Mouse (Mus musculus) cortical plate, adult 2 months (tissue): Measurements from ENCODE around the gene Fryl. TPM values are rescaled to one million over a fixed set of nuclear protein-coding genes. Genes with fewer than 3 reads are reported as not detected.

ENCODE experiments used
- H3K27ac ChIP-seq: fragments of 200-500 bp; 2 replicates; pipeline ENCODE4 v1.5.1; 2012; ENCODE audit warnings: low read length, control low read depth, inconsistent platforms; ENCODE audit not compliant: insufficient read depth
- H3K4me1 ChIP-seq: fragments of 200-500 bp; 2 replicates; pipeline ENCODE4 v1.6.1; 2011; ENCODE audit warnings: low read length; ENCODE audit not compliant: control insufficient read depth, insufficient read depth
- H3K4me3 ChIP-seq: fragments of 200-500 bp; 2 replicates; pipeline ENCODE4 v1.5.1; 2011; ENCODE audit warnings: mild to moderate bottlenecking, low read length, control low read depth; ENCODE audit not compliant: insufficient read depth
- CTCF ChIP-seq: fragments of 200-500 bp; IDR thresholded peaks from 2 replicates; pipeline ENCODE4 v1.5.1; 2011; ENCODE audit warnings: mild to moderate bottlenecking, control low read depth, low read length; ENCODE audit not compliant: insufficient read depth; ENCODE audit errors: extremely low read depth
- POLR2A ChIP-seq: fragments of 200-500 bp; IDR thresholded peaks from 2 replicates; pipeline ENCODE4 v1.6.1; 2011; ENCODE audit warnings: mild to moderate bottlenecking, low read length, control low read depth; ENCODE audit not compliant: insufficient read depth; ENCODE audit errors: extremely low read depth
- polyA plus RNA-seq: library from polyadenylated mRNA; depleted of rRNA; stranded (reverse); fragments of >200 nt; gene quantifications from 2 replicates; pipeline ENCODE4 v1.2.3, GENCODE M21; 2012

Gene Fryl
- polyA plus RNA-seq, 1 experiment: 50.3 TPM

DNA sequence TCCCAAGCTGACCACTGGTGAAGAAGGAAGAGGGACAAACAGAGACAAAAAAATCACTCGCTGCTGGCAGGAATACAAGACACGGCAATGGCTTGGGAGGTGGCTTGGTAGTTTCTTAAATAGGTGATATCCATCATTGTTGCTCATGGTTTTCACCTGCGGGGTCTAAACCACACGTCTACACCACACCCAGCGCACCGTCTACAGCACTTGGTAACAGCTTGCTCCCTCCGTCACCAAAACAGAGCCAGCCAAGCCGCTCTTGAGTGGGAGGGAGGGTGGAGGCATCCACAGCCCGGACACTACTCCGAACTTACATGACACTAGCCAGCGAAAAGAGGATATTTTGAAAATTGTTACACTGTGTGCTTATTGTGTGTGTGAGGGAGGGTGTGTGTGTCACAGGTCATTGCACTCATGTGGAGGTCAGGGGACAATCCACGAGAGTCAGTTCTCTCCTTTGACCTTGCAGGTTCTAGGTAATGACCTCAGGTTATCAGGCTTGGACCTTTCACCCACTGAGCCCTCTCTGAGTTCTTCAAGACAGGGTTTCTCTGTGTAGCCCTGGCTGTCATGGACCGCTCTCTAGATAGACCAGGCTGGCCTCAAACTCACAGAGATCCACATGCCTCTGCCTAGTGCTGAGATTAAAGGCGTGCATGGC lies 102.5 kb downstream of the Fryl start:
- TF ChIP-seq CTCF (no peak), POLR2A (no peak)
- Histone ChIP-seq H3K4me3 (no peak overlapping the region), H3K27ac (no peak overlapping the region), H3K4me1 (peaks cover 9% of the 10 kb centered on the region)

DNA sequence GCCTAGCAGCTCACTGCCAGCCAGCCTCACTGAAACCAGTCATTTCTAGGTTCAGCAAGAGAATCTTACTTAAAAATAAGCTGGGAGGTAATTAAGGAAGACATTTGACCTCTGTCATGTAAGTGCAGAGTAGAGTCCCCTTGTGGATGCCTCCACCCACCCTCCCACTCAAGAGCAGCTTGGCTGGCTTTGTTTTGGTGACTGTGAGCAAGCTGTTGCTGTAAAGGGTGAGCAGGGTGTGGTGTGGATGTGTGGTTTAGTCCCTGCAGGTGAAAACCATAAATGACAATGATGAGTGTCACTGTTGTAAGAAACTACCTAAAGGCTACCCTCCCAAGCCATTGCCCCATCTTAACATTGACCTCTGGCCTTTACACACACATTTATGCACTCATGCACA lies 104.2 kb downstream of the Fryl start:
- H3K4me3 ChIP-seq: no peak overlapping the region
- H3K27ac ChIP-seq: no peak overlapping the region
- TF ChIP-seq CTCF: no peak
- TF ChIP-seq POLR2A: no peak
- peaks cover 9% of the 10 kb centered on the region for H3K4me1 ChIP-seq

DNA sequence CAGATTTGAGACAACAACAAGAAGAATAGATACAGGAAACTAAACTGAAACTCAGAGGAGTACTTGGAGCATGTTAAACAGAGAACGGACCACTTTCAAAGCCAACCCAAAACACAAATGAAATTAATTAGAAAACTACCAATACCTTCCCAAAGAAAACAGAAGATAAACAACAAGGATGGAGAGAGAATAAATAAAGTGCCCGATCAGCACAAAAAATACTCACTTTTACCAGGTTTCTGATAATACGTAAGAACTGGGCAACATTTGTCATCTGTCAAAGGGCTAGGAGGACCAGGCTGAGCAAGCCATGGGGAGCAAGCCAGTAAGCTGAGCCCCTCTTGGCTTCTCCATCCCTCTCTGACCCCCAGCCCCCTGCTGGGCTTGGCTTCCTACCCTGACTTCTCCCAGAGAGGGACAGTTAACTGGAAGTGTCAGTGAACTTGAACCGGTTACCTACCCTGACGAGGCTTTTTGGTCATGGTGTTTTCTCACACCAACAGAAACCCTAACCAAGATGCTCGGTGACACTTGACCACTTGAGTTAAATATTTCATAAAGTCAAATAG lies 105.5 kb downstream of the Fryl start:
- H3K4me3 ChIP-seq: no peak overlapping the region
- H3K27ac ChIP-seq: no peak overlapping the region
- TF ChIP-seq POLR2A (no peak), CTCF (no peak)
- no peaks in the 10 kb centered on the region for H3K4me1 ChIP-seq

DNA sequence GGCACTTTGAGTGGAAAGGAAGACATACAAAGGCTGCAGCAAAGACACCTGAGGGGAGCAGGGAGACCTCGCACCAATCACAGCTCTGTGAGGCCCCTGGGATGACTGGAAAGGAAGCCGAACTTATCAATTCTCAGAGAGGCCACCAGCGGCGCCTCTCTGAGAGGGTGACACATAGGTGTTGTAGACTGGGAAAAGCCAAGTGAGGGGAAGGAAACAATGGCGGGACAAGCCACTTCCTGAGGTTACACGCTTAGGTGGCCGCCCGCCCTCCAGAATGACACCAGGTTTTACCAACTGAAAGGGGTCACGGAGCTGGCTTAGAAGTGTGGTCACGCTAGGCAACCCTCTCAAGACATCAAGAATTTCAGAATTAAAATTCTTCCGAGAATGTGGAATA lies 111.4 kb downstream of the Fryl start:
- Histone ChIP-seq H3K4me1 (no peaks in the 10 kb centered on the region), H3K4me3 (no peak overlapping the region), H3K27ac (no peak overlapping the region)
- TF ChIP-seq CTCF (no peak), POLR2A (no peak)

DNA sequence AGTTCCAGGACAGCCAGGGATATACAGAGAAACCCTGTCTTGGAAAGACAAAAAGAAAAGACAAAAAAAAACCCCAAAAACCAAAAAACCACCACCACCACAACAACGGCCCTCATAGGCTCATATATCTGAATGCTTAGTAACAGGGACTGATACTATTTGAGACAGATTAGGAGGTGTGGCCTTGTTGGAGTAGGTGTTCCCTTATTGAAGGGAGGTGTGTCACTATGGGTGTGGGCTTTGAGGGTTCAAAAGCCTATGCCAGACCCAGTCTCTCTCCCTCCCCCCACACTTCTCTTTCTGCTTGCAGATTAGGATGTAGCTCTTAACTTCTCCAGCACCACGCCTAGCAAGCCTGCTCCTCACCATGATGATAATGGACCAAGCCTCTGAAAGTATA lies 114.7 kb downstream of the Fryl start:
- H3K27ac ChIP-seq: no peak overlapping the region
- H3K4me3 ChIP-seq: no peak overlapping the region
- TF ChIP-seq CTCF (no peak), POLR2A (no peak)
- H3K4me1 ChIP-seq: no peaks in the 10 kb centered on the region

DNA sequence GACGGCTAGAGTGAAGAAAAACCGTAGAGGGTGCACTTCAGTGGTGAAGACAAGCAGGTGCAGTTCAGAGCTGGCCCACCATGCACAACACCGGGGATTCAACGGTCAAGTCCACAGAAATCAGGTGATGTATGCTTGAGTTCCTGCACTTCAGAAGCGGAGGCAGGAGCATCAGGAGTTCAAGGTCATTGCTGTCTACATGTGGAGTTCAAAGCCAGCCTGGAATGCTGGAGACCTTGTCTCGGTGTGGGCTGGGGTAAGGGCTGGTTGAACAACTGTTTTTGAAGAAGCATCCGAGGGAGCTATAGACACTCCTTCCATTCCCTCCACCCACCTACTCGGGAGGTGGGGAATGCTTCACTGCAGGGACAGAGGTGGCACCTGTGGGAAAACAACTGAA lies 115.3 kb downstream of the Fryl start:
- H3K4me1 ChIP-seq: no peaks in the 10 kb centered on the region
- no peak overlapping the region for H3K27ac ChIP-seq
- no peak overlapping the region for H3K4me3 ChIP-seq
- TF ChIP-seq POLR2A: no peak
- TF ChIP-seq CTCF: no peak

DNA sequence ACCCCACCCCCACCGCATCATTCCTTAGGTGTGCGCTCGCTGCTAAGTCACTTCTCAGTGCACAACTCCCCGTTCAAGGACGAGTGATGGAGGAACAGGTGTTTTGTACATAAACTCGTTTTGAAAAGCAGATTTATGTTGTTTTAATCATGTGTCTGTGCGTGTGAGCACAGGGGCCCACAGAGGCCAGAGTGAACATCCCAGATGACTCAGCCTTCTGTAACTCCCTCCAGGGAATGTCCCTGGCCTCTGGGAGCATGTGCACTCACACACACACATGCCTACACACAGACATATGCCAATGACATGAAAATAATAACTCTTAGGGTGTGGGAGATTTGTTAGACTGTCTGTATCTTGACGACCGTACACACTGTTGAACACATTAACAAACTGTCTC lies 118.9 kb downstream of the Fryl start:
- no peak for TF ChIP-seq POLR2A
- TF ChIP-seq CTCF: no peak
- no peak overlapping the region for H3K27ac ChIP-seq
- H3K4me3 ChIP-seq: no peak overlapping the region
- H3K4me1 ChIP-seq: no peaks in the 10 kb centered on the region

DNA sequence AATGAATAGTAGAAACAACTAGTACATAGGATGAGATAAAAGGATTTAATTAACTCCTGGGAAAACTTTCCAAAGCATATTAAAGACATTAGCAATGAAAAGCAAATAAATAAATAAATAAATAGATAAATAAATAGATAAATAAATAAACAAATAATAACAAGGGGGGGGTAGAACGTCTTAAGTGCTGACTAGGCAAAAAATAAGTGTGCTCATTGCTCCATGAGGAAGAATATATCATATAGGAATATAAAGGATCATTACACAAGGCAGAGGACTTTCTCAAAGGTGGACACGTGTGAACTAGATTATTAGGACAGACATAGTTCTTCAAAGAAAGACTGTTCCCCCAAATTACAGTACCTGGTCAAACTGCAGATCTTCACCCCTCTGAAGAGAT lies 120.5 kb downstream of the Fryl start:
- no peaks in the 10 kb centered on the region for H3K4me1 ChIP-seq
- TF ChIP-seq POLR2A (no peak), CTCF (no peak)

DNA sequence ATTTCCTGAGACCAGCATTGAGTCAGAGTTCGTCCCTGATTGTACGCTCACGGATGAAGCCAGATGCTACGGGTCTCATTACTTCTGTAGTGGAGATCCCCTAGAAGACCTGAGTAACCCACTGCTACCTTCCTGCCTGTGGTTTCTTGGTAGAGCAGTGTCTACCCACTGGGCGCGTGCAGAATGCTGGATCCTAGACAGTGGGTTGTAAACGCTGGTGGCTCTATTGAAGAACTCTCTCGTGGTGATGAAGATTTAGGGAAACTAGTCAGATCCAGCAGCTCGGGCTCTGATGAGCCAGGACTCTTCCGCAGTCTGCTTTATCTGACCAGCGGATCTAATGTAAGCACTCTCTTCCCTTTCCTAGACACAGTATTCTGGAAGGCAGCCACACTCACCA lies 121.3 kb downstream of the Fryl start:
- Histone ChIP-seq H3K4me1 (no peaks in the 10 kb centered on the region), H3K4me3 (no peak overlapping the region), H3K27ac (no peak overlapping the region)
- no peak for TF ChIP-seq CTCF
- no peak for TF ChIP-seq POLR2A

More for the DNA sequence above, 120.5 kb downstream of the Fryl start:
- H3K4me3 ChIP-seq: no peak overlapping the region
- no peak overlapping the region for H3K27ac ChIP-seq

DNA sequence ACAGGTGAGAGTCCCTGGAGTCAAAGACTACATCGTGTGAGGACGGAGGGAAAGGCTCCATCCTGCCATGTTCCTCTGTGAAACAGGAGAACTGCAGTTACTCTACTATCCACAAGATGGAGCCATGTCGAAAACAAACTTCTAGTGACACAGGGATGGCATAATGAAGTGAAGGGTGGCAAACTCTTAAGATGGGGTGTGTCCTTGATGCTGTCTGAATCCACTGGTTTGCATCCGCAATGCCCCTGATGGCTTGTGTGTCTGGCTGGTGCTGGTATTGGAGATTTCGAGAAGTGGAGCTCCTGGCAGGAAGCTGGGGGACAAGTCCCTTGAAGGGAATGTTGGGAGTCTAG lies 122.6 kb downstream of the Fryl start:
- no peak for TF ChIP-seq POLR2A
- TF ChIP-seq CTCF: peak; percentile 74
- no peak overlapping the region for H3K27ac ChIP-seq
- H3K4me3 ChIP-seq: no peak overlapping the region
- no peaks in the 10 kb centered on the region for H3K4me1 ChIP-seq
